Mouse (Mus musculus): ENCODE measurements around the gene Ddah1. TPM values are rescaled to one million over a fixed set of nuclear protein-coding genes. Genes with fewer than 3 reads are reported as not detected.

Gene Ddah1
- total RNA-seq, 2 experiments from 2014 or later = 87.0 to 87.8 TPM

GRCm38 (mm10) chr3:145923874-145924577 lies 165.6 kb downstream of the Ddah1 start:
- DNase-seq (ENCODE audit: extremely low spot score in 1 of 2, low spot score in 2 of 2) = peak; percentile 98 to 100
- intact Hi-C loops (cut with DNase I) = no loop called here

- intact Hi-C loops (cut with DNase I) = no loop called here
- peak; percentile 53 to 71 for DNase-seq (ENCODE audit: extremely low spot score in 1 of 2, low spot score in 2 of 2)
Observed at GRCm38 (mm10) chr3:145924649-145925337, 166.3 kb downstream of the Ddah1 start.

GRCm38 (mm10) chr3:145925506-145925905 lies 167.0 kb downstream of the Ddah1 start:
- DNase-seq (ENCODE audit: extremely low spot score in 1 of 2, low spot score in 2 of 2) = no peak
- intact Hi-C loops (cut with DNase I) = no loop called here

GRCm38 (mm10) chr3:145929525-145930400 lies 171.3 kb downstream of the Ddah1 start:
- DNase-seq (ENCODE audit: extremely low spot score in 1 of 2, low spot score in 2 of 2) = no peak
- intact Hi-C loops (cut with DNase I) = no loop called here

GRCm38 (mm10) chr3:145933845-145934244 lies 175.4 kb downstream of the Ddah1 start:
- no peak for DNase-seq (ENCODE audit: extremely low spot score in 1 of 2, low spot score in 2 of 2)
- intact Hi-C loops (cut with DNase I) = no loop called here

GRCm38 (mm10) chr3:145937505-145938404 lies 179.3 kb downstream of the Ddah1 start, which contains the start of gene 2410004B18Rik:
2410004B18Rik (plus strand) TSS chr3:145938014.
- peak; percentile 83 to 93 for DNase-seq (ENCODE audit: extremely low spot score in 1 of 2, low spot score in 2 of 2)
- intact Hi-C loops (cut with DNase I) = no loop called here

GRCm38 (mm10) chr3:145938405-145939349 lies 180.2 kb downstream of the Ddah1 start:
- intact Hi-C loops (cut with DNase I) = no loop called here
- DNase-seq (ENCODE audit: extremely low spot score in 1 of 2, low spot score in 2 of 2) = peak in 1 of 2 experiments; percentile 55

- no peak for DNase-seq (ENCODE audit: extremely low spot score in 1 of 2, low spot score in 2 of 2)
- intact Hi-C loops (cut with DNase I) = no loop called here
Observed at GRCm38 (mm10) chr3:145939402-145939801, 180.9 kb downstream of the Ddah1 start.

- intact Hi-C loops (cut with DNase I) = no loop called here
- DNase-seq (ENCODE audit: extremely low spot score in 1 of 2, low spot score in 2 of 2) = no peak
Observed at GRCm38 (mm10) chr3:145939971-145940370, 181.5 kb downstream of the Ddah1 start.

GRCm38 (mm10) chr3:145941971-145942370 lies 183.5 kb downstream of the Ddah1 start:
- intact Hi-C loops (cut with DNase I) = no loop called here
- peak; percentile 41 to 59 for DNase-seq (ENCODE audit: extremely low spot score in 1 of 2, low spot score in 2 of 2)

Other genes with a start within 250 kb of the Ddah1 start
- gene Znhit6, start 182.5 kb upstream of the Ddah1 start, total RNA-seq (2021) = 10 to 100 TPM; 18.5 to 20.9 TPM
- gene Ccn1, start 108.7 kb upstream of the Ddah1 start, total RNA-seq (2021) = 1 to 10 TPM; 4.6 to 8.1 TPM
- gene Bcl10, start 164.1 kb downstream of the Ddah1 start, total RNA-seq (2021) = 10 to 100 TPM; 15.8 to 16.2 TPM
- 10 to 100 TPM; 41.2 to 47.4 TPM for gene 2410004B18Rik, start 179.3 kb downstream of the Ddah1 start, total RNA-seq (2021)
- 1 to 10 TPM; 3.1 to 4.3 TPM for gene Syde2, start 229.2 kb downstream of the Ddah1 start, total RNA-seq (2021)